Mouse (Mus musculus) olfactory bulb, adult 2 months (tissue): ENCODE measurements at regions not wholly inside any gene's neighbourhood (a gene's known extent, or its start where the extent isn't known, plus 50 kb on each side); places are given as distances from the start of the nearest gene placed in this dataset.

ENCODE experiments used
- H3K27ac ChIP-seq: fragments of 200-500 bp; 2 replicates; pipeline ENCODE4 v1.5.1; 2012; ENCODE audit warnings: low read depth, low read length; ENCODE audit not compliant: insufficient read depth
- H3K4me1 ChIP-seq: fragments of 200-500 bp; 2 replicates; pipeline ENCODE4 v1.6.1; 2012; ENCODE audit warnings: low read length; ENCODE audit not compliant: control insufficient read depth, insufficient read depth
- H3K4me3 ChIP-seq: fragments of 200-500 bp; 2 replicates; pipeline ENCODE4 v1.5.1; 2012; ENCODE audit warnings: mild to moderate bottlenecking, low read depth, low read length, moderate library complexity; ENCODE audit not compliant: insufficient read depth
- CTCF ChIP-seq: fragments of 200-500 bp; IDR thresholded peaks from 2 replicates; pipeline ENCODE4 v1.5.1; 2012; ENCODE audit warnings: low read depth, mild to moderate bottlenecking, low read length, moderate library complexity; ENCODE audit not compliant: insufficient read depth
- POLR2A ChIP-seq: fragments of 200-500 bp; IDR thresholded peaks from 2 replicates; pipeline ENCODE4 v1.6.1; 2012; ENCODE audit warnings: mild to moderate bottlenecking, low read depth, low read length, moderate library complexity; ENCODE audit not compliant: insufficient read depth
- WGBS: fragments of 180-500 bp; shearing (Covaris S2); methylation state at CpG from one replicate; pipeline ENCODE4 v1.1.7; 2018; 5-methylcytosine and 5-hydroxymethylcytosine counted together

- H3K4me3 ChIP-seq, result no peak overlapping the region
- TF ChIP-seq POLR2A (no peak), CTCF (no peak)
- no peaks in the 10 kb centered on the region for H3K4me1 ChIP-seq
- no peak overlapping the region for H3K27ac ChIP-seq
These were observed 89.5 kb downstream of the Tmem38b start for GRCm38 (mm10) chr4:53915326-53915725.

GRCm38 (mm10) chr4:53919188-53919587, 93.3 kb downstream of the Tmem38b start:
- Histone ChIP-seq H3K27ac (no peak overlapping the region), H3K4me3 (no peak overlapping the region), H3K4me1 (no peaks in the 10 kb centered on the region)
- no peak for TF ChIP-seq CTCF
- TF ChIP-seq POLR2A, result no peak

- H3K4me3 ChIP-seq, result no peak overlapping the region
- no peak for TF ChIP-seq POLR2A
- no peak for TF ChIP-seq CTCF
- no peaks in the 10 kb centered on the region for H3K4me1 ChIP-seq
- H3K27ac ChIP-seq, result no peak overlapping the region
- WGBS, result 79% methylated on average over 2 of the region's 2 CpGs
These were observed 94.7 kb downstream of the Tmem38b start for GRCm38 (mm10) chr4:53920587-53920986.

- no peak for TF ChIP-seq POLR2A
- no peak for TF ChIP-seq CTCF
- no peak overlapping the region for H3K27ac ChIP-seq
- 94% methylated on average over 3 of the region's 3 CpGs for WGBS
- H3K4me1 ChIP-seq, result peaks cover 4% of the 10 kb centered on the region; the same call in 1 of the 2 replicates
- H3K4me3 ChIP-seq, result no peak overlapping the region
These were observed 105.2 kb downstream of the Tmem38b start for GRCm38 (mm10) chr4:53931068-53931467.

- Histone ChIP-seq H3K27ac (no peak overlapping the region), H3K4me3 (peak overlapping the region; percentile 16; the same call in 1 of the 2 replicates), H3K4me1 (peaks cover 4% of the 10 kb centered on the region; the same call in 1 of the 2 replicates)
- 7% methylated on average over 10 of the region's 10 CpGs for WGBS
- TF ChIP-seq POLR2A (no peak), CTCF (peak; percentile 86)
These were observed 105.7 kb downstream of the Tmem38b start for GRCm38 (mm10) chr4:53931499-53931898.

GRCm38 (mm10) chr4:53935306-53935705, 109.5 kb downstream of the Tmem38b start:
- WGBS, result 66% methylated on average over 5 of the region's 5 CpGs
- no peak for TF ChIP-seq CTCF
- no peak for TF ChIP-seq POLR2A
- H3K4me3 ChIP-seq, result no peak overlapping the region
- H3K4me1 ChIP-seq, result peaks cover 4% of the 10 kb centered on the region; the same call in 1 of the 2 replicates
- no peak overlapping the region for H3K27ac ChIP-seq

GRCm38 (mm10) chr4:53948736-53949135, 122.9 kb downstream of the Tmem38b start:
- TF ChIP-seq CTCF (no peak), POLR2A (no peak)
- WGBS, result 86% methylated on average over 7 of the region's 7 CpGs
- H3K4me1 ChIP-seq, result peaks cover 2% of the 10 kb centered on the region; the same call in 1 of the 2 replicates

GRCm38 (mm10) chr4:53949164-53949563, 123.3 kb downstream of the Tmem38b start:
- TF ChIP-seq CTCF (no peak), POLR2A (no peak)
- H3K27ac ChIP-seq, result no peak overlapping the region
- H3K4me1 ChIP-seq, result peaks cover 2% of the 10 kb centered on the region; the same call in 1 of the 2 replicates
- 90% methylated on average over 3 of the region's 3 CpGs for WGBS
- no peak overlapping the region for H3K4me3 ChIP-seq

More at GRCm38 (mm10) chr4:53948736-53949135, 122.9 kb downstream of the Tmem38b start:
- Histone ChIP-seq H3K27ac (no peak overlapping the region), H3K4me3 (no peak overlapping the region)

GRCm38 (mm10) chr4:53950496-53950895, 124.7 kb downstream of the Tmem38b start:
- no peak overlapping the region for H3K4me3 ChIP-seq
- no peak for TF ChIP-seq POLR2A
- TF ChIP-seq CTCF, result no peak
- WGBS, result 50% methylated on average over 6 of the region's 6 CpGs
- H3K27ac ChIP-seq, result no peak overlapping the region
- H3K4me1 ChIP-seq, result peaks cover 2% of the 10 kb centered on the region; the same call in 1 of the 2 replicates
